ENCODE assay signal across 25 mouse cellular contexts in the genomic region with DNA sequence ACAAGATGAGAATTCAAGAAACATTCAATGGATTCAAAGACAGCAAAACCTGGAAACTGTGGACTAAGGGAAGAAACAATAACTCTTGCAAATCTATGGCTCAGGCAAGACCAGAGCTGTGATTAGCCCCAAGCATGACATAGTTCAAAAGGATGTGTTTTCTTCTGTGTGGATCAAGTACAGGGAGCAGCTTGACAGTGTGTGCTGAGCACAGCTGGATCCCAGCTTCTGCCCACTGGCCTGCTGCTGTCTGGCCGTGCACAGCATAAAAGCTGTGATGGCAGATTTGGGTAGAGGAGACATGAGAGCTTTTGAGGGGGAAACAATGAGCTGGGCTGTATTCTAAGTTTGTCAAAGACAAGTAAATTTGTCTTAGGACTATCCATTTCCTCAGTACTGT.
A peak's percentile ranks its signal among the peaks of the same experiment; 100 is the strongest.
DNase-seq lines count a peak whose midpoint lies in the region; ATAC-seq lines count a peak whose summit lies in the region.
"Had no signal": no experiment of that assay in that cellular context is flagged by ENCODE, and none has a peak within 500 bp of the region (broad histone marks: within the 10 kb centered on the region; RNA-seq: fewer than 3 reads in every experiment).

No protein-coding gene starts in this region.

- no peaks in the 10 kb centered on the region for H3K4me1 ChIP-seq in hindbrain, embryonic 13.5 days (replicated peaks)
- H3K4me1 ChIP-seq in hindbrain, embryonic 12.5 days = no peaks in the 10 kb centered on the region
- H3K4me1 ChIP-seq in midbrain, embryonic 12.5 days = no peaks in the 10 kb centered on the region
- H3K4me1 ChIP-seq in midbrain, embryonic 10.5 days = no peaks in the 10 kb centered on the region
- peaks cover 7% of the 10 kb centered on the region; the same call in 1 of the 2 replicates for H3K4me1 ChIP-seq in midbrain, embryonic 13.5 days (replicated peaks)
- H3K4me1 ChIP-seq: embryonic facial prominence, embryonic 15.5 days; forebrain, embryonic 10.5 days; heart, embryonic 10.5 days had no signal

- no peak for DNase-seq in midbrain, embryonic 10.5 days (ENCODE audit: low spot score)
- no peak for DNase-seq in testis, postnatal 14 days (ENCODE audit: low spot score)
- DNase-seq in adrenal gland, postnatal 25 days = no peak
- DNase-seq: adrenal gland, postnatal 14 days; cerebellum, adult 11 months; cerebellum, adult 9-10 months; cerebellum, postnatal 36 days; gastrocnemius, adult 2 months; heart, adult 18-20 months; heart, postnatal 10 days; heart, postnatal 4 days had no signal

- no peaks in the 10 kb centered on the region for H3K9me3 ChIP-seq in hindbrain, embryonic 13.5 days
- no peaks in the 10 kb centered on the region for H3K9me3 ChIP-seq in hindbrain, embryonic 12.5 days (replicated peaks)
- H3K9me3 ChIP-seq in midbrain, embryonic 12.5 days = no peaks in the 10 kb centered on the region
- no peaks in the 10 kb centered on the region for H3K9me3 ChIP-seq in midbrain, embryonic 10.5 days (replicated peaks)
- H3K9me3 ChIP-seq in midbrain, embryonic 13.5 days = no peaks in the 10 kb centered on the region
- H3K9me3 ChIP-seq: embryonic facial prominence, embryonic 15.5 days; forebrain, embryonic 10.5 days; heart, embryonic 10.5 days had no signal

- no peak overlapping the region for H3K4me3 ChIP-seq in hindbrain, embryonic 13.5 days
- no peak overlapping the region for H3K4me3 ChIP-seq in hindbrain, embryonic 12.5 days
- H3K4me3 ChIP-seq in midbrain, embryonic 12.5 days = no peak overlapping the region
- no peak overlapping the region for H3K4me3 ChIP-seq in midbrain, embryonic 10.5 days
- H3K4me3 ChIP-seq in midbrain, embryonic 13.5 days (replicated peaks) = no peak overlapping the region
- H3K4me3 ChIP-seq: embryonic facial prominence, embryonic 15.5 days; erythroblast, embryonic 14.5 days; forebrain, embryonic 10.5 days; gastrocnemius, adult 2 months; heart, embryonic 10.5 days had no signal

- no peak overlapping the region for H3K27ac ChIP-seq in hindbrain, embryonic 13.5 days
- no peak overlapping the region for H3K27ac ChIP-seq in hindbrain, embryonic 12.5 days
- no peak overlapping the region for H3K27ac ChIP-seq in midbrain, embryonic 12.5 days (replicated peaks)
- no peak overlapping the region for H3K27ac ChIP-seq in midbrain, embryonic 10.5 days (replicated peaks)
- H3K27ac ChIP-seq in midbrain, embryonic 13.5 days = no peak overlapping the region
- H3K27ac ChIP-seq: embryonic facial prominence, embryonic 15.5 days; forebrain, embryonic 10.5 days; gastrocnemius, adult 2 months; heart, embryonic 10.5 days; hindbrain, embryonic 14.5 days had no signal

- no peak overlapping the region for H3K4me2 ChIP-seq in hindbrain, embryonic 13.5 days
- no peak overlapping the region for H3K4me2 ChIP-seq in hindbrain, embryonic 12.5 days (replicated peaks)
- H3K4me2 ChIP-seq in midbrain, embryonic 12.5 days (replicated peaks) = no peak overlapping the region
- H3K4me2 ChIP-seq in midbrain, embryonic 13.5 days (replicated peaks) = no peak overlapping the region
- H3K4me2 ChIP-seq: embryonic facial prominence, embryonic 15.5 days; hindbrain, embryonic 14.5 days had no signal

- no peak overlapping the region for H3K9ac ChIP-seq in hindbrain, embryonic 13.5 days
- H3K9ac ChIP-seq in hindbrain, embryonic 12.5 days = no peak overlapping the region
- H3K9ac ChIP-seq in midbrain, embryonic 12.5 days (replicated peaks) = no peak overlapping the region
- no peak overlapping the region for H3K9ac ChIP-seq in midbrain, embryonic 13.5 days (replicated peaks)
- H3K9ac ChIP-seq: embryonic facial prominence, embryonic 15.5 days; hindbrain, embryonic 14.5 days had no signal

- H3K36me3 ChIP-seq in hindbrain, embryonic 13.5 days = no peaks in the 10 kb centered on the region
- H3K36me3 ChIP-seq in hindbrain, embryonic 12.5 days = no peaks in the 10 kb centered on the region
- H3K36me3 ChIP-seq in midbrain, embryonic 12.5 days = no peaks in the 10 kb centered on the region
- no peaks in the 10 kb centered on the region for H3K36me3 ChIP-seq in midbrain, embryonic 10.5 days
- no peaks in the 10 kb centered on the region for H3K36me3 ChIP-seq in midbrain, embryonic 13.5 days
- H3K36me3 ChIP-seq: embryonic facial prominence, embryonic 15.5 days; forebrain, embryonic 10.5 days; heart, embryonic 10.5 days had no signal

- WGBS in hindbrain, embryonic 13.5 days = 19% methylated on average over 1 of the region's 1 CpGs
- 17% methylated on average over 1 of the region's 1 CpGs for WGBS in hindbrain, embryonic 12.5 days
- 36% methylated on average over 1 of the region's 1 CpGs for WGBS in midbrain, embryonic 12.5 days
- WGBS in midbrain, embryonic 10.5 days = 33% methylated on average over 1 of the region's 1 CpGs
- 19% methylated on average over 1 of the region's 1 CpGs for WGBS in midbrain, embryonic 13.5 days

- peak; percentile 46; the same call in 1 of the 2 replicates for ATAC-seq in hindbrain, embryonic 13.5 days (ENCODE audit: low FRiP score)
- ATAC-seq in hindbrain, embryonic 12.5 days (ENCODE audit: low FRiP score) = no peak
- ATAC-seq in midbrain, embryonic 12.5 days (ENCODE audit: low FRiP score, low read depth) = peak; percentile 41; the same call in 1 of the 2 replicates
- 0 out of 2 replicates have a peak, but pooled peaks have one; percentile 68 for ATAC-seq in midbrain, embryonic 13.5 days
- ATAC-seq: activated CD4-positive, CD25-positive, alpha-beta regulatory T cell, adult 4 months; forebrain, embryonic 14.5 days; inflammation-experienced regulatory T-cells, adult 6 months; Patski had no signal

- no peaks in the 10 kb centered on the region for H3K27me3 ChIP-seq in hindbrain, embryonic 13.5 days
- no peaks in the 10 kb centered on the region for H3K27me3 ChIP-seq in hindbrain, embryonic 12.5 days
- no peaks in the 10 kb centered on the region for H3K27me3 ChIP-seq in midbrain, embryonic 12.5 days
- no peaks in the 10 kb centered on the region for H3K27me3 ChIP-seq in midbrain, embryonic 10.5 days (ENCODE audit: low read depth, poor library complexity, severe bottlenecking)
- H3K27me3 ChIP-seq in midbrain, embryonic 13.5 days = no peaks in the 10 kb centered on the region
- H3K27me3 ChIP-seq: CH12.LX; embryonic facial prominence, embryonic 15.5 days; Patski had no signal
